Mouse (Mus musculus) neural tube, embryonic 14.5 days (tissue): ENCODE measurements around the gene Tet1. TPM values are rescaled to one million over a fixed set of nuclear protein-coding genes. Genes with fewer than 3 reads are reported as not detected.

Experiments used
- ATAC-seq: fragments of 200-750 bp; cut with Nextera tagmentation; 2 replicates; pipeline ENCODE4 v1.8.0; 2017; ENCODE audit warnings: low read depth, mild to moderate bottlenecking, moderate TSS enrichment, moderate library complexity
- H3K27ac ChIP-seq: fragments of 300-500 bp; sonication (generic); 2 replicates; pipeline ENCODE4 v1.5.1; 2014; ENCODE audit warnings: low read depth, mild to moderate bottlenecking, control low read depth, low read length, moderate library complexity, mixed read lengths
- H3K27me3 ChIP-seq: fragments of 300-500 bp; sonication (generic); 2 replicates; pipeline ENCODE4 v1.6.1; 2014; ENCODE audit warnings: low read length; ENCODE audit not compliant: control insufficient read depth, insufficient read depth
- H3K36me3 ChIP-seq: fragments of 300-500 bp; sonication (generic); 2 replicates; pipeline ENCODE4 v1.6.1; 2014; ENCODE audit warnings: low read length, mixed read lengths; ENCODE audit not compliant: control insufficient read depth, insufficient read depth
- H3K4me1 ChIP-seq: fragments of 300-500 bp; sonication (generic); 2 replicates; pipeline ENCODE4 v1.6.1; 2014; ENCODE audit warnings: low read length; ENCODE audit not compliant: control insufficient read depth, insufficient read depth
- H3K4me2 ChIP-seq: fragments of 300-500 bp; sonication (generic); 2 replicates; pipeline ENCODE4 v1.6.1; 2014; ENCODE audit warnings: mild to moderate bottlenecking, low read depth, low read length, control low read depth
- H3K4me3 ChIP-seq: fragments of 300-500 bp; sonication (generic); 2 replicates; pipeline ENCODE4 v1.5.1; 2014; ENCODE audit warnings: low read depth, low read length, control low read depth, mixed read lengths
- H3K9ac ChIP-seq: fragments of 300-500 bp; sonication (generic); replicated peaks from 2 replicates; pipeline ENCODE4 v1.6.1; 2014; ENCODE audit warnings: low read depth, mild to moderate bottlenecking, control low read depth, low read length, mixed read lengths
- H3K9me3 ChIP-seq: fragments of 300-500 bp; sonication (generic); 2 replicates; pipeline ENCODE4 v1.6.1; 2016; ENCODE audit warnings: low read length; ENCODE audit not compliant: control insufficient read depth
- WGBS: fragments of 180-500 bp; shearing (Covaris S2); extraction: QIAGEN DNeasy Blood & Tissue Kit; methylation state at CpG from one replicate; pipeline ENCODE4 v1.1.7; 2014; 5-methylcytosine and 5-hydroxymethylcytosine counted together
- polyA plus RNA-seq: library from polyadenylated mRNA; unstranded; fragments of >200 nt; fragmentation: Nextera tagmentation; extraction: Ambion mirVana; gene quantifications from 2 replicates; pipeline ENCODE4 v1.2.1, GENCODE M21; 2014

The Tet1 gene
- polyA plus RNA-seq, 1 experiment from 2014 or later = 47.9 TPM

- Histone ChIP-seq H3K9ac (no peak overlapping the region), H3K4me3 (no peak overlapping the region), H3K9me3 (no peaks in the 10 kb centered on the region), H3K4me2 (no peak overlapping the region), H3K4me1 (no peaks in the 10 kb centered on the region), H3K27ac (no peak overlapping the region), H3K36me3 (peaks cover 11% of the 10 kb centered on the region), H3K27me3 (no peaks in the 10 kb centered on the region)
- ATAC-seq = no peak
- 94% methylated on average over 2 of the region's 2 CpGs for WGBS
Observed at GRCm38 (mm10) chr10:62808766-62809165, 100.0 kb downstream of the Tet1 start.

DNA sequence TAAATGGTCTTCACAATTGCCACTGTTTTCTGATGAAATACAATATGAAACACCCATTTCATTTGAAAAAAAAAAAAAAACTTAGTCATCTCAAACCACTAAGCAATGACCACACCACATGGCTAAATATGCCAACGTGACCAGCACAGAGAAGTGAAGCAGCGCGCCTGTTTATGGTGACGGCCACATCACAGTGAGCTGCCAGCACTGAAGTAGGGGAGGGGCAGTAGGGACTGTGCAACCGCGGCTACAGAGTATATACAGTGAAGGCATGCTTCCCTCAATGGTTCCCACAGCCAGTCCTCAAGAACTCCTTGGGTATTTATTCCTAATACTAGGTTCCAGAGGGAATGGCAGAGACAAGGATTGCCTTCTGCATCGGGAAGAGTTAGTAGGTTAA is 100.5 kb downstream of the Tet1 start:
- Histone ChIP-seq H3K9ac (no peak overlapping the region), H3K27ac (no peak overlapping the region), H3K27me3 (no peaks in the 10 kb centered on the region), H3K4me1 (no peaks in the 10 kb centered on the region), H3K36me3 (peaks cover 8% of the 10 kb centered on the region), H3K9me3 (no peaks in the 10 kb centered on the region), H3K4me3 (no peak overlapping the region), H3K4me2 (no peak overlapping the region)
- no peak for ATAC-seq
- 95% methylated on average over 7 of the region's 7 CpGs for WGBS

DNA sequence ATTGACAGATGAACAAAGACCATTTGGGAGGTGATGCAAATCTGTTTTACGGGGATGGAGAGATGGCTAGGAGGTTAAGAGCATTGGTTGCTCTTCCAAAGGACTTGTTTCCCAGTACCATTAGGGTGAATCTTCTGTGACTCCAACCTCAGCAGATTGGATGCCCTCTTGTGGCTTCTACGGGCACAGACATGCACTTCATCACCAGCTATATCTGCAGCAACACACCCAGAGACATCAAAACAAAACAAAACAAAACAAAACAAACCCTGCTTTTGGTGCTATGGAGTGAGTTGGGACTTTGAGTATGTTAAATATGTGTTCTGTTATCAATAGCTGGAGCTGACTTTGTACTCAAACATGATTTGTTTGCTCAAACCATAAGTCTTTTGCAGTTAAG is 104.7 kb downstream of the Tet1 start:
- no peak overlapping the region for H3K27ac ChIP-seq
- H3K36me3 ChIP-seq = no peaks in the 10 kb centered on the region
- no peaks in the 10 kb centered on the region for H3K9me3 ChIP-seq
- no peak for ATAC-seq
- no peak overlapping the region for H3K4me2 ChIP-seq
- no peak overlapping the region for H3K4me3 ChIP-seq
- no peaks in the 10 kb centered on the region for H3K4me1 ChIP-seq
- 80% methylated on average over 2 of the region's 2 CpGs for WGBS
- no peak overlapping the region for H3K9ac ChIP-seq
- no peaks in the 10 kb centered on the region for H3K27me3 ChIP-seq

DNA sequence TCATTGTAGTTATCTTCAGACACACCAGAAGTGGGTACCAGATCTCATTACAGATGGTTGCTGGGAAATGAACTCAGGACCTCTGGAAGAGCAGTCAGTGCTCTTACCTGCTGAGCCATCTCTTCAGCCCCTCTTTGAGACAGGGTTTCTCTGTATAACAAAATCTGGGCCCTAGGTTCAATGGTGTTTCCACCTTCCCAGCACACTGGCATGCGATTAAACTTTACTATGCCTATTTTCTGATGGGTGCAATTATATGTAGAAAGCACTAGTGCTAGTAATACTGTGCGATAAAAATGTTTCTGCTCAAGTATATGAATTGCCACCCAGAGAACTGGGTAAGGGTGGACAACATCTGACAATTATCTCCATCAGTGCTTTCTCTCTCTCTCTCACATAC is 105.5 kb downstream of the Tet1 start:
- Histone ChIP-seq H3K9ac (no peak overlapping the region), H3K27me3 (no peaks in the 10 kb centered on the region), H3K4me1 (no peaks in the 10 kb centered on the region), H3K9me3 (no peaks in the 10 kb centered on the region), H3K27ac (no peak overlapping the region), H3K4me2 (no peak overlapping the region), H3K36me3 (no peaks in the 10 kb centered on the region), H3K4me3 (no peak overlapping the region)
- no peak for ATAC-seq
- 97% methylated on average over 2 of the region's 2 CpGs for WGBS

DNA sequence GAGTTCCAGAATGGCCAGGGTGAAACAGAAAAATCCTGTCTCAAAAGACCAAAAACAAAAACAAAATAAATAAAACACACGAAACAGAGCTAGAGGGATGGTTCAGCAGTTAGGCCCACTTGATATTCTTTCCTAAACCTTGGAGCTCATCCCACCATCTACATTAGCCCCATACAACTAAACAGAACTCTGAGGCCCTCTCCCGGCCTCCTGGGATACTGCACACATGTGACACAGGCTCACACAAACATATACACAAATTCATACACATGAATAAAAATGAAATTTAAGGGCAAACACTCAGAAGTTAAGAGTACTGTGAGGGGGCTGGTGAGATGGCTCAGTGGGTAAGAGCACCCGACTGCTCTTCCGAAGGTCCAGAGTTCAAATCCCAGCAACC is 114.6 kb downstream of the Tet1 start:
- Histone ChIP-seq H3K9me3 (no peaks in the 10 kb centered on the region), H3K4me2 (no peak overlapping the region), H3K9ac (no peak overlapping the region), H3K4me3 (no peak overlapping the region), H3K4me1 (peaks cover 5% of the 10 kb centered on the region; the same call in 1 of the 2 replicates), H3K36me3 (peaks cover 12% of the 10 kb centered on the region), H3K27me3 (no peaks in the 10 kb centered on the region), H3K27ac (no peak overlapping the region; the same call in 1 of the 2 replicates)
- WGBS = over 99% methylated on average over 4 of the region's 4 CpGs
- ATAC-seq = no peak

- 39% methylated on average over 2 of the region's 2 CpGs for WGBS
- peak; percentile 26; the same call in 1 of the 2 replicates for ATAC-seq
- peak overlapping the region; percentile 98; the same call in 1 of the 2 replicates for H3K4me3 ChIP-seq
- peak overlapping the region; percentile 95 for H3K27ac ChIP-seq
- peaks cover 5% of the 10 kb centered on the region; the same call in 1 of the 2 replicates for H3K4me1 ChIP-seq
- no peaks in the 10 kb centered on the region for H3K27me3 ChIP-seq
- H3K9me3 ChIP-seq = no peaks in the 10 kb centered on the region
- no peak overlapping the region; the same call in 1 of the 2 replicates for H3K9ac ChIP-seq
- H3K4me2 ChIP-seq = peak overlapping the region; percentile 56
- H3K36me3 ChIP-seq = peaks cover 22% of the 10 kb centered on the region
Observed at GRCm38 (mm10) chr10:62793091-62793453, 115.7 kb downstream of the Tet1 start.

GRCm38 (mm10) chr10:62792177-62793090 is 116.4 kb downstream of the Tet1 start, which contains the start of gene Ccar1:
Gene Ccar1, minus strand, starts transcription at chr10:62792286.
- peak within 1 kb of the TSS; percentile 95 for H3K27ac ChIP-seq
- H3K4me1 ChIP-seq = peaks cover 5% of the 10 kb centered on the region; the same call in 1 of the 2 replicates
- 4% methylated on average over 55 of the region's 55 CpGs for WGBS
- ATAC-seq = peak; percentile 99
- H3K27me3 ChIP-seq = no peaks in the 10 kb centered on the region
- peak within 1 kb of the TSS; percentile 98 for H3K4me3 ChIP-seq
- peak within 1 kb of the TSS; percentile 98 for H3K9ac ChIP-seq
- H3K36me3 ChIP-seq = peaks cover 26% of the 10 kb centered on the region
- H3K4me2 ChIP-seq = peak within 1 kb of the TSS; percentile 67
- no peaks in the 10 kb centered on the region for H3K9me3 ChIP-seq

GRCm38 (mm10) chr10:62791251-62792176 is 117.3 kb downstream of the Tet1 start:
- no peaks in the 10 kb centered on the region for H3K9me3 ChIP-seq
- no peaks in the 10 kb centered on the region for H3K27me3 ChIP-seq
- peak overlapping the region; percentile 95 for H3K27ac ChIP-seq
- H3K4me1 ChIP-seq = peaks cover 5% of the 10 kb centered on the region; the same call in 1 of the 2 replicates
- ATAC-seq = peak; percentile 83
- H3K36me3 ChIP-seq = peaks cover 32% of the 10 kb centered on the region
- peak overlapping the region; percentile 98 for H3K9ac ChIP-seq
- H3K4me2 ChIP-seq = peak overlapping the region; percentile 67
- WGBS = under 1% methylated on average over 70 of the region's 78 CpGs
- peak overlapping the region; percentile 98 for H3K4me3 ChIP-seq
